Mouse (Mus musculus) embryonic facial prominence, embryonic 13.5 days (tissue): ENCODE results near the gene Il1rl2. TPM values are rescaled to one million over a fixed set of nuclear protein-coding genes. Genes with fewer than 3 reads are reported as not detected.
A peak's percentile ranks its signal among the peaks of the same experiment; 100 is the strongest.

Experiments
- ATAC-seq: fragments of 200-750 bp; cut with Nextera tagmentation; 2 replicates; pipeline ENCODE4 v1.8.0; 2017; ENCODE audit warnings: low read depth; ENCODE audit not compliant: insufficient number of reproducible peaks, insufficient read depth, low FRiP score, low TSS enrichment
- H3K27ac ChIP-seq: fragments of 300-500 bp; sonication (generic); 2 replicates; pipeline ENCODE4 v1.5.1; 2015; ENCODE audit warnings: moderate library complexity, mild to moderate bottlenecking, inconsistent platforms
- H3K27me3 ChIP-seq: fragments of 300-500 bp; sonication (generic); 2 replicates; pipeline ENCODE4 v1.6.1; 2015; ENCODE audit warnings: mild to moderate bottlenecking, inconsistent platforms
- H3K36me3 ChIP-seq: fragments of 300-500 bp; sonication (generic); 2 replicates; pipeline ENCODE4 v1.6.1; 2015; ENCODE audit warnings: mild to moderate bottlenecking, inconsistent platforms
- H3K4me1 ChIP-seq: fragments of 300-500 bp; sonication (generic); 2 replicates; pipeline ENCODE4 v1.6.1; 2015; ENCODE audit warnings: inconsistent platforms
- H3K4me2 ChIP-seq: fragments of 300-500 bp; sonication (generic); 2 replicates; pipeline ENCODE4 v1.6.1; 2015; ENCODE audit warnings: moderate library complexity, mild to moderate bottlenecking, inconsistent platforms
- H3K4me3 ChIP-seq: fragments of 300-500 bp; sonication (generic); 2 replicates; pipeline ENCODE4 v1.5.1; 2015; ENCODE audit warnings: mild to moderate bottlenecking, inconsistent platforms
- H3K9ac ChIP-seq: fragments of 300-500 bp; sonication (generic); 2 replicates; pipeline ENCODE4 v1.6.1; 2015; ENCODE audit warnings: mild to moderate bottlenecking, inconsistent platforms
- H3K9me3 ChIP-seq: fragments of 300-500 bp; sonication (generic); 2 replicates; pipeline ENCODE4 v1.6.1; 2016; ENCODE audit warnings: inconsistent platforms
- WGBS: fragments of 180-500 bp; shearing (Covaris S2); methylation state at CpG from one replicate; pipeline ENCODE4 v1.1.7; 2015; ENCODE audit warnings: mixed read lengths; 5-methylcytosine and 5-hydroxymethylcytosine counted together
- polyA plus RNA-seq: library from polyadenylated mRNA; unstranded; fragments of >200 nt; fragmentation: Nextera tagmentation; extraction: Ambion mirVana; gene quantifications from 2 replicates; pipeline ENCODE4 v1.2.1, GENCODE M21; 2015

Il1rl2 gene
- polyA plus RNA-seq, 1 experiment from 2014 or later: 11.4 TPM

DNA sequence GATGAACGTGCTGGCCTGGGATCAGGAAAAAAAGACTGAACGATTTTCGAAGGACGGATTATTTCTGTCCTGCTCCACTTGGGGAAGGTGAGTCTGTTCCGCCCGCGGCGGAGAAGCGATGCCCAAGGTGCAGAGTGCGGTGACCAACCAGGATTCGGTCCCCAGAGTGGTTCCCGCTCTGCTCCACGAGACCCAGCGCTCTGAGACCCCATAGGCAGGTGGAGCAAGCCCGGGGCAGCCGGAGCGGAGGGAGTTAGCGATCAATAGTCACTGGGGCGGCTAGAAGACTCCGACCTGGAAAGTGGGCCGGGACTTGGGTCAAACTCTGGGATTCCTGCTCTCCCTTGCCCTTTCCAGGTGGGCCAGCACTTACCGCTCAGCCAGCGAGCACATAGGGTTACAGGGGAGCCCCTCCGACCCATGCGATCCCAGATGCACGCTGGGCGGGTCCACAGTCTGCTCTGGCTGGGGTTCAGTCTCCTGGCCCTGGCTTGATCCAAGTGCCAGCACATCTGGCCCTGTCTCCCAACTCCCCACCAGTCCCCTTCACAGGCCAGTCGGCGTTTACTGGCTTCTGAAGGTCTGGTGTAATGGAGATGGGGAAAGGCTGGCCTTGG lies 1.4 kb downstream of the Il1rl2 start:
- Histone ChIP-seq H3K9me3 (no peaks in the 10 kb centered on the region), H3K4me1 (peaks cover 25% of the 10 kb centered on the region), H3K36me3 (no peaks in the 10 kb centered on the region), H3K9ac (peak overlapping the region; percentile 72), H3K27ac (peak overlapping the region; percentile 55; the same call in 1 of the 2 replicates), H3K4me3 (peak overlapping the region; percentile 50), H3K27me3 (peaks cover 12% of the 10 kb centered on the region), H3K4me2 (peak overlapping the region; percentile 88)
- WGBS: 3% methylated on average over 29 of the region's 29 CpGs
- ATAC-seq: no peak

DNA sequence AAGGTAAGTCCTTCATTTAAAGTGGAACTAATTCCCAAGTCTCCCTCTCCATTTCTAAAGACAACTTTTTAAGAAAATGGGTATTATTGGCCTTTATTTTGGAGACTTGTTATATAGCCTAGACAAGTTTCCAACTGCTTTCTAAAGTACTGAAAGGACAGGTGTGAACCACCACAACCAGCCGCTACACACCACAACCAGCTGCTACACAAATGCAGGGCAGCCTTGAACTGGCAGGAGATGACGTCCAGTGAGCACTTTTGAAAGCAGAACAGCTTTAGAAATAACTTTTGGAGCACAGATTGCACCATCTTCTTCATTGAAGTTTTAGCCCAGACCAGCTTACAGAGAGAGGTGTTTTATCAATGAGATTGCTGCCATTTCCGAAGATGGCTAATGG lies 3.2 kb downstream of the Il1rl2 start:
- ATAC-seq: no peak
- Histone ChIP-seq H3K4me1 (peaks cover 25% of the 10 kb centered on the region), H3K36me3 (no peaks in the 10 kb centered on the region), H3K4me3 (no peak overlapping the region), H3K27ac (no peak overlapping the region), H3K4me2 (no peak overlapping the region), H3K27me3 (peaks cover 12% of the 10 kb centered on the region), H3K9ac (no peak overlapping the region), H3K9me3 (no peaks in the 10 kb centered on the region)
- WGBS: 90% methylated on average over 3 of the region's 3 CpGs

DNA sequence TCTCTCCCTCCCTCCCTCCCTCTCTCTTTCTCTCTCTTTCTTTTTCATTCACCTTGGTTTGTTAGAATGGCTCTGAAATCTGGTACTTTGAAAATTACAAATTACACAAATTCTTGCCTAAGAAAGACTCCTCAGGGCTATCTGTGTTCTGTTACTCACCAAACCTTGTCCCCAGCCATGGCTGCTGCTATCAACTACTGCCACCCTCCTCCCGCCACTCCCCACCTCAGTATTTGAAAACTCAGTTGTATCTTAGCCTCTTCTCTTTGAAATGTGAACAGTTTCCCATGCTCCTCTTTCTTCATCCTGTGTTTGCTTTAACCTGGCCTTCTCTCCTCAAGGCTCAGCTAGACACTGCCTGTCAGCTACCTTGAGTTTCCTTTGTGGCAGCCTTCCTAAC lies 5.1 kb downstream of the Il1rl2 start:
- Histone ChIP-seq H3K4me3 (no peak overlapping the region), H3K36me3 (0 out of 2 replicates have a peak, but pooled peaks cover 4% of the 10 kb centered on the region), H3K4me2 (no peak overlapping the region), H3K9me3 (no peaks in the 10 kb centered on the region), H3K27me3 (peaks cover 12% of the 10 kb centered on the region), H3K27ac (no peak overlapping the region), H3K9ac (no peak overlapping the region), H3K4me1 (peaks cover 18% of the 10 kb centered on the region)
- ATAC-seq: no peak
- 79% methylated on average over 1 of the region's 1 CpGs for WGBS

DNA sequence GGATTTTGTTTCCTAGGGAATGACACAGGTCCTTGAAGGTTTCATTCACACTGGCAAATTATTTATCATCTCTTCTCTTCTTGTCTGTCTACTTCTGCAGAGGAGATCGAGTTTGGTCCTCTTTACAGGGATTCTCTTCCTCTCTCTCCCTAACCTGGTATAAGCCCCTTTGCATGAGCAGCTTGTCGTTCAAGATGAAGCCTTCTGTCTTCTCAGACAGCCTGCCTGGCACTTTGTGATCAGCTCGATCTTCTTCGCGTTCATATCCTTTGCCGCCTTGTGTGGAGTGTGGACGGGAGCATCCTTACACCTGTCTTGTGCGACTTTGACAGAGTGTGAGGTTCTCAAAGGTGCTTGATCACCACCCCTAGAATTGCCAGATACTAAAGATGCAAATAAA lies 5.8 kb downstream of the Il1rl2 start:
- no peak overlapping the region for H3K4me3 ChIP-seq
- no peaks in the 10 kb centered on the region for H3K9me3 ChIP-seq
- H3K4me2 ChIP-seq: no peak overlapping the region
- 0 out of 2 replicates have a peak, but pooled peaks cover 4% of the 10 kb centered on the region for H3K36me3 ChIP-seq
- ATAC-seq: no peak
- WGBS: 87% methylated on average over 8 of the region's 8 CpGs
- peaks cover 11% of the 10 kb centered on the region for H3K4me1 ChIP-seq
- H3K9ac ChIP-seq: no peak overlapping the region
- H3K27me3 ChIP-seq: peaks cover 12% of the 10 kb centered on the region
- H3K27ac ChIP-seq: no peak overlapping the region

DNA sequence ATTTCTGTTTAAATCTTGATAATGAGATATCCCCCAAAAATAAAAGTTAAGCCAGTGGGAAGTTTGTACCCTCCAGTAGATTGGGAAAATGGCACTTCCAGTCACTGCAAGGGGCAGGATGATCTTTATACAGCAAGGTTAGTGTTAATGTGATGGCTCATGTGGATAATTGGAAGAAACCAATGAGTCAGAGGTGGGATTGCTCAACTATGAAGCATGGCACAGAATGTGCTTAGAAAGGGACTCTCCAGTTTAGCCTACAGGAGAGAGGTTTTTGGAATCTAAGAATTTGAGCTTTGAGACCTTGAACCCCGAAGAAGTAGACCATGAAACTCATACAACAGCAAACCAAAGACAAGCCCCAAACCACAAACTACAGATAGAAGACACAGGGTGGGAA lies 14.9 kb downstream of the Il1rl2 start:
- no peak for ATAC-seq
- H3K9ac ChIP-seq: no peak overlapping the region
- H3K4me1 ChIP-seq: no peaks in the 10 kb centered on the region
- no peaks in the 10 kb centered on the region for H3K9me3 ChIP-seq
- H3K4me2 ChIP-seq: no peak overlapping the region
- H3K36me3 ChIP-seq: peaks cover 12% of the 10 kb centered on the region
- H3K4me3 ChIP-seq: no peak overlapping the region
- H3K27ac ChIP-seq: no peak overlapping the region
- H3K27me3 ChIP-seq: no peaks in the 10 kb centered on the region
- 91% methylated on average over 1 of the region's 1 CpGs for WGBS

DNA sequence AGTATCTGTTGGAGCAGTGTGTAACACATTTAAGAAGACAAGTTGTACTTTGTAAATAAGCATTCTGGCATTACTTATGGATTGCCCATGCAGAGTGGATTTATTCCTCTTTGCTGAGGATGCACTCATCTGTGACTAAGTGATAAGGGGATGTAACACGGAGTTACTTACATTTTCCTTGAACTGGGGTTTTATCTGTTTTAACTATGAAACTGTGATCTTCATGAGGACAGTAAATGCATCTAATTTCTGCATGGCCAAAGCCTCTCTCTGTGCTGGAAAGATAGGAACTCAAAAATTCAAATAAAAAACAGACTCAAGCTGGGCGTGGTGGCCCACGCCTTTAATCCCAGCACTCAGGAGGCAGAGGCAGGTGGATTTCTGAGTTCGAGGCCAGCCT lies 15.7 kb downstream of the Il1rl2 start:
- Histone ChIP-seq H3K4me3 (no peak overlapping the region), H3K27me3 (no peaks in the 10 kb centered on the region), H3K36me3 (peaks cover 17% of the 10 kb centered on the region), H3K9ac (no peak overlapping the region), H3K9me3 (no peaks in the 10 kb centered on the region), H3K27ac (no peak overlapping the region), H3K4me1 (no peaks in the 10 kb centered on the region), H3K4me2 (no peak overlapping the region)
- ATAC-seq: no peak
- 82% methylated on average over 4 of the region's 4 CpGs for WGBS

DNA sequence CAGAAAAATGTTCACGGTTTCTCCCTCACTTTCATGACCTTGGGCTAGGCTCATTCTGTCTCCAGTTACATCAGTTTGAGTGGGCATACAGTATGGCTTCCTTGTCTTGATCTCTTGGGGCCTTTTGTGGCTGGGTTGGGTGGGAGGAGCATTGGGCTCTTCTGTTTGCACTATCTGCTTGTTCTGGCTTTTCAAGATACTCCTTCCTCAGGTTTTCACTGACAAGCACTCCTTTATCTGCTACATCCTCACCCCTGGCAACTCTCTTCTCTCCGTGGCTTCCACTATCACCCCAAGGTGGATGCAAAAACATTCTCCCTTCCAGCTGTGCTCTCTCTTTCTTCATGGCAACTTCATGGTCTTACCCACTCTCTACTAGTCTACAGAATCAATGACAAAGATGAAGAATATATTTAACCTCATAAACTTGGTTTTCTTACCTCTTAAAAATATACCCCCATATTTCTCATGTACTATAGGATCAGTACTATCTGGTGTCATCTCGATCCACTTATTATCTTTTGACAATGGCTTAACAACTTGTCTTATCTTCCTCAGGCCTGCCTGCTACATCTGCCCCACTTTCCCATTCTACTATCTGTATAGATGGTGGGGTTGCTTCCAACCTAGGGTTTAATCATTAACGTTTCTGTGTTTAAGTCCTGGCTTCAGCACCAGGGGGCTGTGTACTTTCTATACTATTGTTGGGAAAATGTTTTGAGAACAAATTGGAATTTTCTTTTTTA lies 27.9 kb downstream of the Il1rl2 start:
- Histone ChIP-seq H3K4me2 (no peak overlapping the region), H3K36me3 (no peaks in the 10 kb centered on the region), H3K27ac (peak overlapping the region; percentile 44; the same call in 1 of the 2 replicates), H3K9ac (no peak overlapping the region), H3K9me3 (no peaks in the 10 kb centered on the region), H3K4me3 (no peak overlapping the region), H3K27me3 (no peaks in the 10 kb centered on the region), H3K4me1 (peaks cover 20% of the 10 kb centered on the region)
- 67% methylated on average over 4 of the region's 4 CpGs for WGBS
- no peak for ATAC-seq

DNA sequence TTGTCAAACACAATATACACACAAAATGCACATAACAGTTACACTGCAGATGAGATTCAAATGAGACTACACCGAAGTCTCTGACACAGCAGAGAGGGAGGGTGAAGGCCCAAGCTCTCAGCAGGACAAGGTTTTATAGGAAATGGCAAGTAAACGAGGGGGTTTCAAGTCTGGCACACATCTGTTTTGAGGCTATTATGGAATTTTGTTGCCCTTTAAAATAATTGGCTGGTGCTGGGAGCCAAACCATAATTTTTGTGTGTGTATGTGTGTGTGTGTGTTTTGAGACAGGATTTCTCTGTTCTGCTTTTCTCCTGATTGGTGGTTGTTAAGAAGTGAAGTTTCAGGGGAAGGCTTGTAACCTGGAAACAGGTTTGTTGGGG lies 28.5 kb downstream of the Il1rl2 start:
- WGBS: 29% methylated on average over 2 of the region's 2 CpGs
- no peak for ATAC-seq
- H3K4me3 ChIP-seq: no peak overlapping the region
- H3K36me3 ChIP-seq: no peaks in the 10 kb centered on the region
- H3K4me1 ChIP-seq: peaks cover 26% of the 10 kb centered on the region
- H3K9ac ChIP-seq: no peak overlapping the region
- no peak overlapping the region for H3K4me2 ChIP-seq
- H3K9me3 ChIP-seq: no peaks in the 10 kb centered on the region
- peak overlapping the region; percentile 62 for H3K27ac ChIP-seq
- H3K27me3 ChIP-seq: no peaks in the 10 kb centered on the region

DNA sequence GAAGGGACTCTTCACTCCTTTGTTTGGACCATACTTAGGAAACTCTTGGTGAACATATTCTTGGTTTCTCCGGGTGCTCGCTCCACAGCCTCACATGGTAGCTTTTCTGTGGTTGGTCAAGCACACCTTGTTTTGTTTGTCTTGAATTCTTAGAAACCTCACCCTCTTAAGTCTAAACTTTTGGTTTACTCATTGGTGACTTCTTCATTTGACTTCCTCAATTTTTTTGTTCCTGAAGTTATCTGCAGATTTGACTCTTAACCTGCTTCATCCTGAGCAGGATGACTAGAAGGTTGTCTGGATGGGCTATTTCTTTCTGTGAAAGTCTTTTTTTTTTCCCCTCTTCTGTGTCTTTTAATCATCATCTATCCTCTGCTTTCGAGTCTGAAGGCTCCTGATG lies 30.3 kb downstream of the Il1rl2 start:
- H3K9me3 ChIP-seq: no peaks in the 10 kb centered on the region
- no peaks in the 10 kb centered on the region for H3K27me3 ChIP-seq
- H3K4me3 ChIP-seq: no peak overlapping the region
- WGBS: 86% methylated on average over 3 of the region's 3 CpGs
- ATAC-seq: no peak
- H3K36me3 ChIP-seq: no peaks in the 10 kb centered on the region
- H3K27ac ChIP-seq: no peak overlapping the region
- no peak overlapping the region for H3K4me2 ChIP-seq
- peaks cover 40% of the 10 kb centered on the region for H3K4me1 ChIP-seq
- H3K9ac ChIP-seq: no peak overlapping the region

DNA sequence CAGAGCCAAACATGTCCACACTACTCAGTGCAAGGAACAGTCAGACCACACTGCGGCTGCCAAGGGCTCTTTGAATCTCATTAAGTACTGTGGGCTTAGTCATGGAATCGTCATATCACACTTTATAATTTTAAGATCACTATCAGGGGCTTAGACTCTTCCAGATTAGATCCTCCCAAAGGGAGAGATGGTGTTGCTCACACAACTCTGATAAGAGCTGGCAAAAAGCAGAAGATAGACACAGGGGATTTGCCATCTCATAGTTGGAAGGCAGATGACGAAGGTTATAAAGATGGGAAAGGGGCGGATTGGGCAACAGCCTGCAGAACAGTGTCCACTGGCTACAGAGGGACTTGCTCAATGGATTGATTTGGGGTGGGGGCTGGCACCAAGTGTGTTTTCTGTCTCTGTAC lies 31.0 kb downstream of the Il1rl2 start:
- H3K9ac ChIP-seq: no peak overlapping the region
- 93% methylated on average over 4 of the region's 4 CpGs for WGBS

DNA sequence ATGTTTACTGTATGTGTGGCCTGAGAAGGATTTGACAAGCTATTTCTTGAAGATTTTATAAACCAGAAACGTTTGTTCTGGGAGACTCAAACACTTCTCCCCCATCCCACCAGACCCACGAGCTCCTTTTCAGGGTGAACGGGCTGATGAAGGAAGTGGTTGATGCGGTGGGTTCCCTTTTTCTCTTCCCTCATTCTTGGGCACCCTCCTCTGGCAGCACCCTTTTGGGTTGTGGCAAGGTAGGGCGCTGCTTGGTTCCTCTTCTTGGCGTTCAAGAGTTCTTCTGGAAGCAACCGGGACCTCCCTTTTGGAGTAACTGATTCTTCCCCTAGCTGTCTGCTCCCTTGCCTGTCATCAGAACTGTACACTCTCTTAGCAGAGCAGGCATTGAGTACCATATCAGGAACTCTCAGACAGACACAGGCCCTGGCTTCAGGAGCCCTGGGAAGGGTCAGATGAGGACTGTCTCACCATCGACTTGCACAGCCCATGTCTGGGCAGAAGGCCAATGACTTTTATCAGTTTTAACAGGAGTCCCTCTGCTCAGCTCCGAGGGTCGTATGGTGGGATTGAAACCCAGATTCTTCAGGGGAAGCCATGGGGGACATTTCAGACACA lies 31.6 kb downstream of the Il1rl2 start:
- Histone ChIP-seq H3K4me3 (no peak overlapping the region), H3K4me1 (peaks cover 50% of the 10 kb centered on the region), H3K27ac (no peak overlapping the region), H3K9me3 (no peaks in the 10 kb centered on the region), H3K36me3 (no peaks in the 10 kb centered on the region), H3K27me3 (no peaks in the 10 kb centered on the region), H3K9ac (no peak overlapping the region), H3K4me2 (no peak overlapping the region)
- ATAC-seq: no peak
- 75% methylated on average over 10 of the region's 10 CpGs for WGBS

More for the DNA sequence above, 31.0 kb downstream of the Il1rl2 start:
- Histone ChIP-seq H3K27me3 (no peaks in the 10 kb centered on the region), H3K4me2 (no peak overlapping the region), H3K4me1 (peaks cover 44% of the 10 kb centered on the region), H3K9me3 (no peaks in the 10 kb centered on the region), H3K27ac (no peak overlapping the region), H3K4me3 (no peak overlapping the region), H3K36me3 (no peaks in the 10 kb centered on the region)
- no peak for ATAC-seq

DNA sequence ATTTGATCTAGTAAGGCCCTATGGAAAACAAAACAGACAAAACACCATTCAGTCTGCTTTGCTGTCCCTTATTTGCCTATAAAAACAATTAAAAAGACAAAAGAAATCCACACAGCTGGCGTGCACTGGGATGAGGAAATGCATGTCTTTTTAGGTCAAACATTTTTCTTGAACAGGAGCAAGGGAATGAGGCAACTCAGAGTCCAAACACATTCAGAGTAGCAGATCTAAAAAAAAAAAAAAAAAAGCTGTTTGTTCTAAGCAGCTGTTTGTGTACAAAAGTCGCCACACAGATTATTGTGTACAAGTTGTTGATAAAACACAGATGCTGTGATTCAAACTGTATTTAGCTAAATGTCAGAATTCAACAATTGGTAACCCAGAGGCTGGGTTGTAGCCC lies 33.5 kb downstream of the Il1rl2 start:
- no peaks in the 10 kb centered on the region for H3K9me3 ChIP-seq
- no peak for ATAC-seq
- H3K27ac ChIP-seq: no peak overlapping the region
- no peak overlapping the region for H3K9ac ChIP-seq
- no peak overlapping the region for H3K4me2 ChIP-seq
- H3K4me3 ChIP-seq: no peak overlapping the region
- H3K36me3 ChIP-seq: no peaks in the 10 kb centered on the region
- H3K27me3 ChIP-seq: no peaks in the 10 kb centered on the region
- WGBS: 39% methylated on average over 2 of the region's 2 CpGs
- peaks cover 54% of the 10 kb centered on the region for H3K4me1 ChIP-seq
